Mouse (Mus musculus) CH12.LX (cell line): ENCODE data around the gene Gm47955. TPM values are rescaled to one million over a fixed set of nuclear protein-coding genes. Genes with fewer than 3 reads are reported as not detected.

Experiments
- DNase-seq: peaks from one replicate; pipeline ENCODE4 v3.0.0-alpha.2; 2013; ENCODE audit errors: extremely low read depth
- H3K27ac ChIP-seq: 2 replicates; pipeline ENCODE4 v1.5.1; 2012; ENCODE audit warnings: low read depth, mild to moderate bottlenecking, control low read depth, moderate library complexity; ENCODE audit not compliant: insufficient read depth
- H3K27me3 ChIP-seq: replicated peaks from 2 replicates; pipeline ENCODE3; 2012; ENCODE audit warnings: inconsistent platforms
- H3K36me3 ChIP-seq, 2 experiments: replicated peaks in 1 of 2; 2 replicates each; pipeline versions ENCODE3 to v1.6.1; 2012; ENCODE audit warnings: inconsistent platforms in 1 of 2, low read length in 1 of 2, mild to moderate bottlenecking in 1 of 2, mixed read lengths in 1 of 2, moderate library complexity in 1 of 2; ENCODE audit not compliant: control insufficient read depth in 1 of 2, insufficient read depth in 1 of 2
- H3K4me1 ChIP-seq, 2 experiments: 2 replicates each; pipeline ENCODE4 v1.6.1; 2012; ENCODE audit warnings: inconsistent platforms in 1 of 2, moderate library complexity in 1 of 2; ENCODE audit not compliant: insufficient read depth in 2 of 2, control insufficient read depth in 1 of 2
- H3K4me2 ChIP-seq: 2 replicates; pipeline ENCODE4 v1.6.1; 2012; ENCODE audit warnings: low read depth, mild to moderate bottlenecking, control low read depth; ENCODE audit not compliant: poor library complexity, insufficient read depth, severe bottlenecking
- H3K4me3 ChIP-seq, 3 experiments: fragments of 150-350 bp in 1 of 3; sonication (generic) in 1 of 3; replicated peaks in 1 of 3; 2 replicates each; pipeline versions ENCODE3 to v1.5.1; 2011 to 2012; ENCODE audit warnings: low read depth in 2 of 3, low read length in 2 of 3, mild to moderate bottlenecking in 2 of 3, moderate library complexity in 2 of 3, control low read depth in 1 of 3, improper control_type of control experiment in 1 of 3, inconsistent platforms in 1 of 3, mixed read lengths in 1 of 3; ENCODE audit not compliant: poor library complexity in 1 of 3
- H3K79me2 ChIP-seq: replicated peaks from 2 replicates; pipeline ENCODE4 v1.6.1; 2012; ENCODE audit warnings: mild to moderate bottlenecking, moderate library complexity; ENCODE audit not compliant: control insufficient read depth, poor library complexity, insufficient read depth, severe bottlenecking; ENCODE audit errors: extremely low read depth
- H3K9ac ChIP-seq: 2 replicates; pipeline ENCODE4 v1.6.1; 2012; ENCODE audit warnings: low read depth, mild to moderate bottlenecking, control low read depth, moderate library complexity; ENCODE audit not compliant: insufficient read depth
- H3K9me3 ChIP-seq: replicated peaks from 2 replicates; pipeline ENCODE3; 2012; ENCODE audit warnings: low read length, inconsistent platforms, mixed read lengths
- BHLHE40 ChIP-seq: IDR thresholded peaks from 2 replicates; pipeline ENCODE4 v1.6.1; 2011; ENCODE audit warnings: mild to moderate bottlenecking, low read depth, low read length, improper control_type of control experiment
- CHD2 ChIP-seq: IDR thresholded peaks from 2 replicates; pipeline ENCODE4 v1.6.1; 2011; ENCODE audit warnings: low read length, improper control_type of control experiment
- CTCF ChIP-seq, 2 experiments: IDR thresholded peaks in 1 of 2; conservative IDR thresholded peaks in 1 of 2; 2 replicates each; pipeline ENCODE4 v1.5.1; 2011 to 2012; ENCODE audit warnings: low read depth in 2 of 2, low read length in 2 of 2, improper control_type of control experiment in 1 of 2, inconsistent platforms in 1 of 2, mild to moderate bottlenecking in 1 of 2, moderate library complexity in 1 of 2
- ELF1 ChIP-seq: IDR thresholded peaks from 2 replicates; pipeline ENCODE4 v1.6.1; 2014; ENCODE audit warnings: low read depth, mild to moderate bottlenecking, inconsistent platforms, low read length, improper control_type of control experiment
- JUN ChIP-seq: IDR thresholded peaks from 2 replicates; pipeline ENCODE4 v1.6.1; 2011; ENCODE audit warnings: low read depth, mild to moderate bottlenecking, low read length, improper control_type of control experiment, moderate library complexity; ENCODE audit not compliant: insufficient read depth
- JUND ChIP-seq: conservative IDR thresholded peaks from 2 replicates; pipeline ENCODE4 v1.6.1; 2011; ENCODE audit warnings: low read depth, low read length, improper control_type of control experiment
- KAT2A ChIP-seq: IDR thresholded peaks from 2 replicates; pipeline ENCODE4 v1.6.1; 2012; ENCODE audit warnings: low read length, improper control_type of control experiment, inconsistent platforms; ENCODE audit not compliant: insufficient replicate concordance
- MAX ChIP-seq: IDR thresholded peaks from 2 replicates; pipeline ENCODE4 v1.6.1; 2011; ENCODE audit warnings: low read length, improper control_type of control experiment
- MAZ ChIP-seq: IDR thresholded peaks from 2 replicates; pipeline ENCODE4 v1.6.1; 2012; ENCODE audit warnings: low read depth, mild to moderate bottlenecking, inconsistent platforms, low read length, improper control_type of control experiment, moderate library complexity
- MEF2A ChIP-seq: IDR thresholded peaks from 2 replicates; pipeline ENCODE4 v1.6.1; 2014; ENCODE audit warnings: low read depth, mild to moderate bottlenecking, inconsistent platforms, low read length, improper control_type of control experiment, borderline replicate concordance
- NELFE ChIP-seq: IDR thresholded peaks from 2 replicates; pipeline ENCODE4 v1.6.1; 2011; ENCODE audit warnings: low read depth, low read length, improper control_type of control experiment
- POLR2A ChIP-seq: IDR thresholded peaks from 2 replicates; pipeline ENCODE4 v1.6.1; 2011; ENCODE audit warnings: low read depth, mild to moderate bottlenecking, improper control_type of control experiment, low read length
- RAD21 ChIP-seq: IDR thresholded peaks from 2 replicates; pipeline ENCODE4 v1.6.1; 2011; ENCODE audit warnings: low read depth, mild to moderate bottlenecking, low read length, improper control_type of control experiment, moderate library complexity
- SIN3A ChIP-seq: IDR thresholded peaks from 2 replicates; pipeline ENCODE4 v1.6.1; 2012; ENCODE audit warnings: low read length, improper control_type of control experiment, inconsistent platforms
- SMC3 ChIP-seq: IDR thresholded peaks from 2 replicates; pipeline ENCODE4 v1.6.1; 2011; ENCODE audit warnings: low read depth, low read length, improper control_type of control experiment
- TBP ChIP-seq: conservative IDR thresholded peaks from 2 replicates; pipeline ENCODE4 v1.6.1; 2011; ENCODE audit warnings: low read depth, low read length, improper control_type of control experiment
- UBTF ChIP-seq: IDR thresholded peaks from 2 replicates; pipeline ENCODE4 v1.6.1; 2012; ENCODE audit warnings: low read depth, mild to moderate bottlenecking, inconsistent platforms, low read length, improper control_type of control experiment, moderate library complexity
- USF1 ChIP-seq: IDR thresholded peaks from 2 replicates; pipeline ENCODE4 v1.6.1; 2014; ENCODE audit warnings: low read depth, mild to moderate bottlenecking, inconsistent platforms, low read length, improper control_type of control experiment
- ZKSCAN1 ChIP-seq: IDR thresholded peaks from 2 replicates; pipeline ENCODE4 v1.6.1; 2012; ENCODE audit warnings: low read depth, inconsistent platforms, low read length, improper control_type of control experiment, borderline replicate concordance
- ZMIZ1 ChIP-seq: IDR thresholded peaks from 2 replicates; pipeline ENCODE4 v1.6.1; 2012; ENCODE audit warnings: low read depth, mild to moderate bottlenecking, inconsistent platforms, low read length, improper control_type of control experiment
- ZNF384 ChIP-seq: IDR thresholded peaks from 2 replicates; pipeline ENCODE4 v1.6.1; 2012; ENCODE audit warnings: low read depth, low read length, improper control_type of control experiment, inconsistent platforms
- dilution Hi-C: fragments of 300-500 bp; cut with MboI; formaldehyde crosslinking; loops from 2 replicates; pipeline ENCODE4 v1.14.3; 2020; ENCODE audit warnings: low sequenced_read_pairs; ENCODE audit not compliant: extremely low pct_unique_long_range_greater_than_20kb, extremely low pct_ligation_motif_present
- in situ Hi-C: fragments of 300-500 bp; cut with MboI; formaldehyde crosslinking; loops from 3 replicates; pipeline ENCODE4 v1.14.3; 2019; ENCODE audit warnings: low sequenced_read_pairs, low pct_ligation_motif_present, low pct_unique_long_range_greater_than_20kb, mixed read lengths
- polyA plus RNA-seq: library from polyadenylated mRNA; unstranded; fragments of >175 nt; gene quantifications from 2 replicates; pipeline ENCODE4 v1.2.1, GENCODE M21; 2012; ENCODE audit warnings: low read depth; ENCODE audit not compliant: insufficient read length
- total RNA-seq, 2 experiments: library from RNA; depleted of rRNA; stranded (reverse); fragments of 300-350 nt in 1 of 2; fragments of >200 nt in 1 of 2; gene quantifications; 2 replicates each; pipeline ENCODE4 v1.2.3; 2012 to 2014

Gene Gm47955
- total and polyA plus RNA-seq, 3 experiments, result not detected

GRCm38 (mm10) chr1:82973244-82973643, 13.2 kb downstream of the Gm47955 start:
- Histone ChIP-seq H3K27me3 (no peaks in the 10 kb centered on the region), H3K4me1 (peaks cover 3 to 7% of the 10 kb centered on the region in 2 experiments; a peak in 2 of 4 replicates), H3K4me3 (no peak overlapping the region), H3K9me3 (no peaks in the 10 kb centered on the region), H3K36me3 (no peaks in the 10 kb centered on the region), H3K79me2 (no peaks in the 10 kb centered on the region), H3K4me2 (no peak overlapping the region), H3K27ac (no peak overlapping the region), H3K9ac (no peak overlapping the region)
- no peak for DNase-seq
- TF ChIP-seq BHLHE40 (no peak), NELFE (no peak), POLR2A (no peak), KAT2A (no peak), MAX (no peak), MAZ (no peak), CTCF (conservative IDR thresholded peaks at IDR 0.05 in 1 of 2, IDR thresholded peaks at IDR 0.05 in 1 of 2; ENCODE audit: low read depth in 2 of 2, low read length in 2 of 2) (peak in 1 of 2 experiments; percentile 58; a peak in 2 of 4 replicates), ZNF384 (no peak), UBTF (no peak), MEF2A (no peak), ELF1 (no peak), USF1 (no peak), CHD2 (no peak), TBP (no peak), ZMIZ1 (no peak), RAD21 (peak; percentile 62), SMC3 (peak; percentile 44)
- dilution Hi-C loops, result no loop called here
- in situ Hi-C loops, result no loop called here

GRCm38 (mm10) chr1:82973901-82974300, 13.8 kb downstream of the Gm47955 start:
- Histone ChIP-seq H3K36me3 (no peaks in the 10 kb centered on the region), H3K9ac (no peak overlapping the region), H3K79me2 (no peaks in the 10 kb centered on the region), H3K27me3 (no peaks in the 10 kb centered on the region), H3K4me1 (peaks cover 3 to 7% of the 10 kb centered on the region in 2 experiments; a peak in 2 of 4 replicates), H3K9me3 (no peaks in the 10 kb centered on the region), H3K4me2 (no peak overlapping the region), H3K4me3 (no peak overlapping the region), H3K27ac (no peak overlapping the region)
- in situ Hi-C loops (no loop called here), dilution Hi-C loops (no loop called here)
- TF ChIP-seq MEF2A (no peak), JUND (no peak), CTCF (conservative IDR thresholded peaks at IDR 0.05 in 1 of 2, IDR thresholded peaks at IDR 0.05 in 1 of 2; ENCODE audit: low read depth in 2 of 2, low read length in 2 of 2) (no peak), RAD21 (no peak), NELFE (no peak), UBTF (no peak), SIN3A (no peak), JUN (no peak), KAT2A (no peak), ZKSCAN1 (no peak), ELF1 (no peak)
- no peak for DNase-seq
